Mouse (Mus musculus) brain, embryonic 14.5 days (tissue): ENCODE measurements around the gene Tmem156.

Source experiments
- CTCF ChIP-seq: fragments of 200-500 bp; IDR thresholded peaks from 2 replicates; pipeline ENCODE4 v1.5.1; 2012; ENCODE audit warnings: inconsistent platforms, mild to moderate bottlenecking, moderate library complexity, borderline replicate concordance; ENCODE audit not compliant: insufficient read depth, insufficient read length; ENCODE audit errors: extremely low read depth
- POLR2A ChIP-seq: fragments of 200-500 bp; IDR thresholded peaks from 2 replicates; pipeline ENCODE4 v1.6.1; 2012; ENCODE audit warnings: mild to moderate bottlenecking, inconsistent platforms, borderline replicate concordance; ENCODE audit not compliant: poor library complexity, insufficient read depth, insufficient read length, severe bottlenecking; ENCODE audit errors: extremely low read depth

GRCm38 (mm10) chr5:65093769-65094168 lies 1.8 kb upstream of the Tmem156 start:
- TF ChIP-seq POLR2A (no peak), CTCF (no peak)
